Mouse (Mus musculus) midbrain, postnatal 0 days (tissue): ENCODE measurements around the gene Sumf2. TPM values are rescaled to one million over a fixed set of nuclear protein-coding genes. Genes with fewer than 3 reads are reported as not detected.
A peak's percentile ranks its signal among the peaks of the same experiment; 100 is the strongest.
"Not testable (repeated sequence)": the region's sequence is repeated elsewhere in the genome, so short reads cannot be mapped to it uniquely, and the experiment has no call there.

Experiments
- ATAC-seq: fragments of 200-750 bp; cut with Nextera tagmentation; 2 replicates; pipeline ENCODE4 v1.8.0; 2017; ENCODE audit warnings: moderate number of reproducible peaks, mild to moderate bottlenecking, moderate TSS enrichment, moderate library complexity; ENCODE audit not compliant: low FRiP score
- DNase-seq: peaks from one replicate; pipeline ENCODE4 v3.0.0-alpha.2; 2015; ENCODE audit warnings: low spot score
- H3K27ac ChIP-seq: fragments of 300-500 bp; sonication (generic); 2 replicates; pipeline ENCODE4 v1.5.1; 2014; ENCODE audit warnings: low read depth, mild to moderate bottlenecking, low read length, mixed read lengths
- H3K27me3 ChIP-seq: fragments of 300-500 bp; sonication (generic); 2 replicates; pipeline ENCODE4 v1.6.1; 2014; ENCODE audit warnings: low read length, control low read depth, mixed read lengths; ENCODE audit not compliant: insufficient read depth
- H3K36me3 ChIP-seq: fragments of 300-500 bp; sonication (generic); 2 replicates; pipeline ENCODE4 v1.6.1; 2014; ENCODE audit warnings: low read length, control low read depth, mixed read lengths; ENCODE audit not compliant: insufficient read depth
- H3K4me1 ChIP-seq: fragments of 300-500 bp; sonication (generic); 2 replicates; pipeline ENCODE4 v1.6.1; 2014; ENCODE audit warnings: mild to moderate bottlenecking, control low read depth, antibody characterized with exemption, low read length, mixed read lengths; ENCODE audit not compliant: insufficient read depth
- H3K4me2 ChIP-seq: fragments of 300-500 bp; sonication (generic); 2 replicates; pipeline ENCODE4 v1.6.1; 2014; ENCODE audit warnings: low read depth, mild to moderate bottlenecking, low read length, mixed read lengths; ENCODE audit not compliant: poor library complexity, severe bottlenecking
- H3K4me3 ChIP-seq: fragments of 300-500 bp; sonication (generic); 2 replicates; pipeline ENCODE4 v1.5.1; 2014; ENCODE audit warnings: low read depth, mild to moderate bottlenecking, low read length, moderate library complexity
- H3K9ac ChIP-seq: fragments of 300-500 bp; sonication (generic); replicated peaks from 2 replicates; pipeline ENCODE4 v1.6.1; 2014; ENCODE audit warnings: mild to moderate bottlenecking, low read length, moderate library complexity, mixed read lengths; ENCODE audit not compliant: poor library complexity, severe bottlenecking
- H3K9me3 ChIP-seq: fragments of 300-500 bp; sonication (generic); 2 replicates; pipeline ENCODE4 v1.6.1; 2016; ENCODE audit warnings: low read length, control low read depth
- CTCF ChIP-seq: IDR thresholded peaks from 2 replicates; pipeline ENCODE4 v1.5.1; 2016; ENCODE audit warnings: antibody characterized with exemption, mild to moderate bottlenecking
- WGBS: fragments of 180-500 bp; shearing (Covaris S2); extraction: QIAGEN DNeasy Blood & Tissue Kit; methylation state at CpG from one replicate; pipeline ENCODE4 v1.1.7; 2014; 5-methylcytosine and 5-hydroxymethylcytosine counted together
- polyA plus RNA-seq: library from polyadenylated mRNA; unstranded; fragments of >200 nt; fragmentation: Nextera tagmentation; extraction: Ambion mirVana; gene quantifications from 2 replicates; pipeline ENCODE4 v1.2.1, GENCODE M21; 2015
- total RNA-seq: library from RNA; depleted of rRNA; stranded (reverse); fragments of >200 nt; gene quantifications from 2 replicates; pipeline ENCODE4 v1.2.3, GENCODE M21; 2014

Gene Sumf2
- total and polyA plus RNA-seq, 2 experiments from 2014 or later = 26.8 to 33.5 TPM

DNA sequence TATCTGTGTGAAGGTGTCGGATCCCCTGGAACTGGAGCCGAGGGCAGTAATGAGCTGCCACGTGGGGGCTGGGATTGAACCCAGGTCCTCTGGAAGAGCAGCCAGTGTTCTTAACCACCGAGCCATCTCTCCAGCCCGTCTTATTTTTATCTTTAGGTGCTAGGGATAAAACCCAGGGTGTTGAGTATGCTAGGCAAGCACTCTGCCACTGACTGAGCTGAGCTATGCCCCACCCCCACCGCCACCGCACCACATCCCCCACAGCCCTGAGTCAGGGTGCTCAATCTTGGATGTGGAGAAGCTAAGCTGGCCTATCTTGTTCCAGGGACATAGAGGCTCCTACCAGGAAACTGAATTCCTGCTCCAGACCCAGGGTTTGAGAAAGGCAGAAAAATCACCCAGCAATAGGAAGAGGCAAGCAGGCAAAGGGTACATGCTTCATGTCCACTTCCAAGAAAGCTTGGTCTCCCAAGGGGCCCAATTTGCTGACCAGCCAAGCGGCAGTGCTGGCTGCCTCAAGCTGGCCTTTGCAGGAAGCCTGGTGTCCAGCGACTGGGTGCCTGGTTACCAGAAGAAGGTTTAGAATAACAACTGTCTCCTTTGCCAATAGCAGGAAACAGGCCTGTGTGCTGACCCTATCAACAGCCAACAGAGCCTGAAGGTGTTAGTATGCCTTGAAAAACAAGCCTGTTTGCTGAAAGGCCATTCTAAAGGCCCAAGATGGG is 31.1 kb downstream of the Sumf2 start:
- Histone ChIP-seq H3K9me3 (no peaks in the 10 kb centered on the region), H3K4me2 (no peak overlapping the region), H3K27me3 (no peaks in the 10 kb centered on the region), H3K4me1 (no peaks in the 10 kb centered on the region), H3K9ac (no peak overlapping the region), H3K36me3 (peaks cover 14% of the 10 kb centered on the region), H3K4me3 (no peak overlapping the region), H3K27ac (0 out of 2 replicates have a peak overlapping the region, but pooled peaks have one; percentile 32)
- no peak for TF ChIP-seq CTCF
- 76% methylated on average over 9 of the region's 9 CpGs for WGBS
- DNase-seq (peak; percentile 40), ATAC-seq (no peak)

DNA sequence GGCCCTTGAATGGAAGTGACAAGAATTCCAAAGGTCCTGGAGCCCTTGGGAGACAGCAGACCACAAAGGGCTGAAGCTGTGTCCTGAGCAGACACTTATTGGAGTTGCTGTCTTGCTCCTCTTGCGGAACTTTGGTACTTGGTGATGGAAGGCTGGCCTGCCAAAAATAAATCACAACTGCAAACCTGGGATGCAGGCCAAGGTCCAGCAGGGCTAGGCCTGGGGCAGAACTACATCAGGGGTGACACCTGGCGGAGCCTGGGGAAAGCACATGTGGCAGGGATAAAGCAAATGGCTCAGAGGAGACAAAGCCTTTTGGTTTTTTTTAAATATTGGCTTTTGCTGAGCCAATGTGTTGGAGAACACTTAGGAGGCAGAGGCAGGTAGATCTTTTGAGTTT is 32.2 kb downstream of the Sumf2 start:
- Histone ChIP-seq H3K9ac (no peak overlapping the region), H3K36me3 (peaks cover 20% of the 10 kb centered on the region), H3K4me2 (no peak overlapping the region), H3K4me3 (no peak overlapping the region), H3K9me3 (no peaks in the 10 kb centered on the region), H3K4me1 (no peaks in the 10 kb centered on the region), H3K27me3 (no peaks in the 10 kb centered on the region), H3K27ac (no peak overlapping the region)
- DNase-seq = peak; percentile 58
- WGBS = 68% methylated on average over 2 of the region's 2 CpGs
- ATAC-seq = no peak
- TF ChIP-seq CTCF = peak; percentile 62

DNA sequence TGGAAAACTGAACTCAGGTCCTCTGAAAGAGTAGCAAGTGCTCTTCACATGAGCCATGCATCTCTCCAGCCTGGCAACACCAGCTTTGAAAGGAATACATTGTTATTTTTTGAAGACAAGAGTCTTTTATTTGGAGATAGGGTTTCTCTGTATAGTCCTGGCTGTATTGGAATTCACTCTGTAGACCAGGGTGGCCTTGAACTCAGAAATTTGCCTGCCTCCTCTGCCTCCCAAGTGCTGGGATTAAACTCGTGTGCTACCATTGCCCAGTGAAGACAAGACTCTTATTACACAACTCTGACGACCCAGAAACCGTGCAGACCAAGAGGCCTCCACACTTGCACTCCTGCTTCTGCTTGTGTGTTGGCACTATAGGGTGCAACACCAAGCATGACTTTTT is 33.1 kb downstream of the Sumf2 start:
- Histone ChIP-seq H3K4me1 (no peaks in the 10 kb centered on the region), H3K4me2 (no peak overlapping the region), H3K27ac (no peak overlapping the region), H3K36me3 (peaks cover 20% of the 10 kb centered on the region), H3K4me3 (no peak overlapping the region), H3K9ac (no peak overlapping the region), H3K9me3 (no peaks in the 10 kb centered on the region), H3K27me3 (no peaks in the 10 kb centered on the region)
- ATAC-seq = no peak
- no peak for TF ChIP-seq CTCF
- DNase-seq = no peak
- WGBS = 70% methylated on average over 3 of the region's 3 CpGs

GRCm38 (mm10) chr5:129886271-129886670 is 39.5 kb downstream of the Sumf2 start:
- H3K4me1 ChIP-seq = peaks cover 7% of the 10 kb centered on the region; the same call in 1 of the 2 replicates
- no peak for TF ChIP-seq CTCF
- peak overlapping the region; percentile 90; the same call in 1 of the 2 replicates for H3K27ac ChIP-seq
- peaks cover 11% of the 10 kb centered on the region for H3K36me3 ChIP-seq
- H3K4me2 ChIP-seq = peak overlapping the region; percentile 70
- peak overlapping the region; percentile 83 for H3K9ac ChIP-seq
- peak overlapping the region; percentile 76 for H3K4me3 ChIP-seq
- H3K27me3 ChIP-seq = no peaks in the 10 kb centered on the region
- DNase-seq = no peak
- WGBS = 44% methylated on average over 10 of the region's 10 CpGs
- ATAC-seq = no peak
- no peaks in the 10 kb centered on the region for H3K9me3 ChIP-seq

DNA sequence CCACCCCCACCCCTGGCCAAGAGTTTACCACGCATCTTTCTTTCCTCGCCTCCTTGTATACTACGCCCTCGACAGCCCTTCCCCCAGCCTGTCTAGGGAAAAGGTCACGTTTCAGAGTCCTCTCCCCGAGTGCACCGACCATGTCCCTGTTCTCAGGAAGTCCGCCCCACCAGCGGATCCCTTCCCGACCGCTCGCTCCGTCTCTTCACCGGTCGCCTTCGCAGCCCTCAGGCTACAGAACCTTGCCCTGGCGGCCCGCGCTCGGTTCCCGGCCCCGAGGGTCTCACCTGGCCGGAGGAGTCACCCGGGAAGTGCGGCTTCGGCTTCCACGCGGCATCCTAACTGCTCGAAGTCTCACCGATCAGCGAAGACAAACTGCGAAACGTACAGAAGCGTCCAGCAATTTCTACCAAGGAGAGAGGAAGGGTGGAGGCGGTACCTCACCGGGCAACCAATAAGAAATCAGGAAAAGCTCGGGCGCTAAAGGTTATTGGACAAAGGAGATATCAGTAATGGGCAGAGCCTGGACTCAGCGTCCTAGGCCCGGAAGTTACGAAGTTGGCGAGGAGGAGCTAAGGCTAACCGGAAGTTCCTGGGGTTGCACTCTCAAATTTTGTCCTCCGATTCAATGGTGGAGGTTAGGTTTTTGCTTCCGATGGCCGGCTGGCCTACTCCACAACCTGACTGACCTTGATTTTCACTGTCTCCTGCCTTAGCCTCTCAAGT is 40.3 kb downstream of the Sumf2 start, which contains the start of gene Chchd2:
Gene Chchd2 (minus strand): TSS at position 560 of the 726 bp plus-strand sequence.
- peak within 1 kb of the TSS; percentile 76 for H3K4me3 ChIP-seq
- H3K4me2 ChIP-seq = peak within 1 kb of the TSS; percentile 70
- H3K9me3 ChIP-seq = no peaks in the 10 kb centered on the region
- peaks cover 6% of the 10 kb centered on the region; the same call in 1 of the 2 replicates for H3K36me3 ChIP-seq
- ATAC-seq (peak; percentile 98), DNase-seq (peak; percentile 99)
- WGBS = under 1% methylated on average over 46 of the region's 46 CpGs
- peaks cover 7% of the 10 kb centered on the region; the same call in 1 of the 2 replicates for H3K4me1 ChIP-seq
- no peaks in the 10 kb centered on the region for H3K27me3 ChIP-seq
- H3K27ac ChIP-seq = peak within 1 kb of the TSS; percentile 90
- TF ChIP-seq CTCF = no peak
- peak within 1 kb of the TSS; percentile 83 for H3K9ac ChIP-seq

DNA sequence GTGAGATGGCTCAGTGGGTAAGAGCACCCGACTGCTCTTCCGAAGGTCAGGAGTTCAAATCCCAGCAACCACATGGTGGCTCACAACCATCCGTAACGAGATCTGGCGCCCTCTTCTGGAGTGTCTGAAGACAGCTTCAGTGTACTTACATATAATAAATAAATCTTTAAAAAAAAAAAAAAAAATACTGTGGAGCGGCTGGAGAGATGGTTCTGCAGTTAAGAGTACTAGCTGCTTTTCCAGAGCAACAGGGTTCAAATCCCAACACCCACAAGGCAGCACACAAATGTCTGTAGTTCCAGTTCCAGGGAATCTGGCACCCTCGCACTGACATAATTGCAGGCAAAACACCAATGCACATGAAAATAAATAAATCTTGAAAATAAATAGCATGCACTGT is 43.6 kb downstream of the Sumf2 start:
- DNase-seq, H3K27me3 ChIP-seq, H3K4me3 ChIP-seq, H3K9ac ChIP-seq, H3K4me2 ChIP-seq, H3K27ac ChIP-seq, H3K4me1 ChIP-seq, H3K36me3 ChIP-seq, H3K9me3 ChIP-seq, ATAC-seq: not testable (repeated sequence)
- 88% methylated on average over 3 of the region's 7 CpGs for WGBS
